Mouse (Mus musculus): ENCODE data around the gene Fam216a. TPM values are rescaled to one million over a fixed set of nuclear protein-coding genes. Genes with fewer than 3 reads are reported as not detected.

Fam216a gene
- polyA plus RNA-seq, 1 experiment from 2014 or later: 66.0 TPM

DNA sequence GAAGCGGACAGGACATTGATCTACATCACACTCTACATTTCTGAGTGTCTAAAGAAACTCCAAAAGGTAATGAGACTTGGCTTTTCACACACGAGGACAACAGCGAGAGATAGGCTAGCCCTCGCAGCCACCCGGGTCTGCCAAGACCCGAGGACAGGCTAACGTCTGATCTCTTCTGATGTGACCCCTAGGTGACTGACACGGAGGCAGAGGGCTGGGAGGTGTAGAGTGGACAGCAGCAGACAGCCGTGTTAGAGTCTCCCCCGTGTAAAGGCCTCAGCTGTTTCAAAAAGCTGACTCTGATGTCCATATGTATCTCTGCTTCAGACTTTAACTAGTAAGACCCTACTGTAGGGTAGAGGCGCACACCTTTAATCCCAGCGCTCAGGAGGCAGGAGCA, 31.2 kb upstream of the Fam216a start:
- Histone ChIP-seq H3K27me3 (ENCODE audit: insufficient read depth, low read length) (no peaks in the 10 kb centered on the region), H3K4me3 (ENCODE audit: low read length) (no peak overlapping the region), H3K9ac (replicated peaks; ENCODE audit: low read length) (no peak overlapping the region), H3K4me1 (ENCODE audit: insufficient read depth, low read length) (no peaks in the 10 kb centered on the region), H3K36me3 (ENCODE audit: insufficient read depth, low read length) (peaks cover 61% of the 10 kb centered on the region), H3K4me2 (replicated peaks; ENCODE audit: low read depth, low read length) (no peak overlapping the region), H3K9me3 (ENCODE audit: low read length) (0 out of 2 replicates have a peak, but pooled peaks cover 3% of the 10 kb centered on the region), H3K27ac (ENCODE audit: low read length) (no peak overlapping the region)
- ATAC-seq (ENCODE audit: low FRiP score, low TSS enrichment): no peak
- WGBS: 90% methylated on average over 12 of the region's 12 CpGs

DNA sequence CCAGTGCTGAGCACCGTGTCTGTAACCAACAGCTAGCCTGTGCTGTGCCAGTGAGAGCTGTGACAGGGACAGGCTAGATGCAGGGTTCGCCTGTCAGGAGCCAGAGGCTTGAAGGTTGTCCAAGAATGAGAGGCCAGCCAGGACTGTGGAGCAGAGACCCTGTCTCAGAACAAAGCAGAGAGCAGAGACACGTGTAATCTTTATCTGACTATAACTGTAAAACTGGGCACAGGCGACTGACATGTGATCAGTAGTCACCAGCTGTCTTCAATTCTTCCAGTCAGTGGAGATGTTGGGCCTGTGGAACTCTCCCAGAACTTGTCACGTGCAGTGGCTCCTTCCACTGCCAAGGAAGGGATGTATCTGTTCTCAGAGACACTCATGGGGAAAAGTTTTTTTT, 30.6 kb upstream of the Fam216a start:
- peak; percentile 21; the same call in 1 of the 2 replicates for ATAC-seq (ENCODE audit: low FRiP score, low TSS enrichment)
- Histone ChIP-seq H3K9ac (replicated peaks; ENCODE audit: low read length) (no peak overlapping the region), H3K36me3 (ENCODE audit: insufficient read depth, low read length) (peaks cover 61% of the 10 kb centered on the region), H3K4me3 (ENCODE audit: low read length) (no peak overlapping the region), H3K4me2 (replicated peaks; ENCODE audit: low read depth, low read length) (no peak overlapping the region), H3K4me1 (ENCODE audit: insufficient read depth, low read length) (no peaks in the 10 kb centered on the region), H3K27ac (ENCODE audit: low read length) (no peak overlapping the region), H3K9me3 (ENCODE audit: low read length) (0 out of 2 replicates have a peak, but pooled peaks cover 3% of the 10 kb centered on the region), H3K27me3 (ENCODE audit: insufficient read depth, low read length) (no peaks in the 10 kb centered on the region)
- 86% methylated on average over 5 of the region's 5 CpGs for WGBS

DNA sequence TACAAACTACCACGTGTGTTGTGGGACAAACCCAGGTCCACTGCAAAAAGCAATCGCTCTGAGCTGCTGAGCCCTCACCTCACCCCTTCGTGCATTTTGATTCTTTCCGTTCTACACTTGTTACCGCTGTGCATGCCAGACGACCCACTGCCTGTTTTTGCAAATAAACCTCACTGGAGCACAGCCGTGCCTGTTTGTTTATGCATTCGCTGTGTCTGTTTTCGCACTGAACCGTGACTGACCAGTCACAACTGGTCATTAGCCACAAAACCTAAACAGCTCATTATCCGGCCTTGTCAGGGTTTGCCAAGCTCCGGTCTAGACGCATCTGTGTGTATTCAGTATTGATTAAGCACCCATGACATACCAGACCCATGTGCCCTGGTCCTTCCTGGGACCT, 30.0 kb upstream of the Fam216a start:
- Histone ChIP-seq H3K36me3 (ENCODE audit: insufficient read depth, low read length) (peaks cover 57% of the 10 kb centered on the region), H3K9ac (replicated peaks; ENCODE audit: low read length) (no peak overlapping the region), H3K4me3 (ENCODE audit: low read length) (no peak overlapping the region), H3K4me1 (ENCODE audit: insufficient read depth, low read length) (no peaks in the 10 kb centered on the region), H3K9me3 (ENCODE audit: low read length) (0 out of 2 replicates have a peak, but pooled peaks cover 3% of the 10 kb centered on the region), H3K27me3 (ENCODE audit: insufficient read depth, low read length) (no peaks in the 10 kb centered on the region), H3K27ac (ENCODE audit: low read length) (no peak overlapping the region), H3K4me2 (replicated peaks; ENCODE audit: low read depth, low read length) (no peak overlapping the region)
- peak; percentile 32; the same call in 1 of the 2 replicates for ATAC-seq (ENCODE audit: low FRiP score, low TSS enrichment)
- 77% methylated on average over 13 of the region's 13 CpGs for WGBS

DNA sequence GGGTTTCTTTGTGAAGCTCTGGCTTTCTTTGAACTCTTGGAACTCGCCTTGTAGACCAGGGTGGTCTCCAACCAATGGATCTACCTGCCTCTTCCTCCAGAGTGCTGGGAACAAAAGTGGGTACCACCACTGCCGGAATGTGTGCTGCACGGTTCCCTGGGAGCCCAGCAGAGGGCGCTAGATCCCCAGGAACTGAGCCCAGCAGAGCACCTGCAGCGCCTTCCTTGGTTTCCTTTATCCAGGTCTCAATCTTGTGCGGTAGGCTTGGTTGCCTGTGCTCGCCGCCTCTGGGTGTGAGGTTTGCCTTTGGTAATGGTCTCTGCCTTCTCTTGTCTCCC, 29.1 kb upstream of the Fam216a start:
- peaks cover 57% of the 10 kb centered on the region for H3K36me3 ChIP-seq (ENCODE audit: insufficient read depth, low read length)
- H3K27me3 ChIP-seq (ENCODE audit: insufficient read depth, low read length): no peaks in the 10 kb centered on the region
- ATAC-seq (ENCODE audit: low FRiP score, low TSS enrichment): no peak
- H3K9me3 ChIP-seq (ENCODE audit: low read length): no peaks in the 10 kb centered on the region
- H3K4me3 ChIP-seq (ENCODE audit: low read length): no peak overlapping the region
- no peak overlapping the region for H3K9ac ChIP-seq (replicated peaks; ENCODE audit: low read length)
- H3K27ac ChIP-seq (ENCODE audit: low read length): no peak overlapping the region
- WGBS: 16% methylated on average over 8 of the region's 8 CpGs
- H3K4me2 ChIP-seq (replicated peaks; ENCODE audit: low read depth, low read length): no peak overlapping the region
- no peaks in the 10 kb centered on the region for H3K4me1 ChIP-seq (ENCODE audit: insufficient read depth, low read length)

DNA sequence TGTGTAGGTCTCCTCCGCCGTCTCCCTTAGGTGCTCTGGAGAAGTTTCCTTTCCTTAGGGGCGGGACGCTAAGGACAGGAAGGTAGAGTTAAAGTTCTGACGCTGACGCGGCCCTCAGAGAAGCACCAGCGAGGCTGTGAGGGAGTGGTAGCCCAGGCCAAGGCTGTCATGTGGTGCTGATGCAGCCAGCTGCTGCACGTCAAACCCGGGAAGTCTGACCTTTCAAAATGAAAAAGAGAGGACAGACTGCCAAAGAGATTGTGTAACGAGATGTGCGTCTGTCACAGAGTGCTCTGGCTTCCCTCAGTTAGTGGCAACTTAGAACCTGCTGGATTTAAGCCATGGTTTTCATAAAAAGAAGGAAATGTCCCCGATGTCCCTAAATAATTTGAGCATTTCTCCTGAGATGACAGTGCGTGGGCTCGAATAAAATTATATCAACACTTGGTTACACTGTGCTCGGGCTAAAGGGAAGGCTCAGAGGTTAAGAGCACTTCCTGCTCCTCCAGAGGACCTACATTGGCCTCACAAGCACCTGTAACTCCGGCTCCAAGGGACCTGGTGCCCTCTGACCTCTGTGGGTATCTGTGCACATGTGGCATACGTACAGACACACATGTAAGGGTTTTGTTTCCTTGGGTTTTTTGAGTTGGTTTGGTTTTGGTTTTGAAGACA, 28.6 kb upstream of the Fam216a start:
- H3K36me3 ChIP-seq (ENCODE audit: insufficient read depth, low read length): peaks cover 52% of the 10 kb centered on the region
- H3K4me2 ChIP-seq (replicated peaks; ENCODE audit: low read depth, low read length): no peak overlapping the region
- H3K27ac ChIP-seq (ENCODE audit: low read length): no peak overlapping the region
- no peak overlapping the region for H3K4me3 ChIP-seq (ENCODE audit: low read length)
- H3K27me3 ChIP-seq (ENCODE audit: insufficient read depth, low read length): no peaks in the 10 kb centered on the region
- H3K4me1 ChIP-seq (ENCODE audit: insufficient read depth, low read length): no peaks in the 10 kb centered on the region
- no peaks in the 10 kb centered on the region for H3K9me3 ChIP-seq (ENCODE audit: low read length)
- WGBS: 59% methylated on average over 18 of the region's 18 CpGs
- no peak for ATAC-seq (ENCODE audit: low FRiP score, low TSS enrichment)
- no peak overlapping the region for H3K9ac ChIP-seq (replicated peaks; ENCODE audit: low read length)

DNA sequence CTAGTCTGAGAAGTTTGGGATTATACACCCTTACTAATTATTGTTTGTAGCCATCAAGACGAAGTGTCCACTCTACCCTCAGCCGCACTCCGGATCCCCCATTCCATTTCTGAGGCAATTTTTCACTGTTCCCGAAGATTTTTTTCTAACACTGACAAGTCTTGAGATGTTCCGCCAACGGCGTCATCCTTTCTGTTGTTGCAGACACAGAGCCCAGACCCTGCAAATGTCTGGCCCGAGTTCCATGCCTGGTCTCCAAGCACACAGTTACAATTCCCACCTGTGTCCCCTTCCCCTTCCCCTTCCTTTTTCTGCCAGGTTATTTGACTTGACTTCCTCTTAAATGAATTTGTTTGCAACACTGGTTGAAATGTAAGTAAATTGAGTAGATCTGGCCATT, 27.7 kb upstream of the Fam216a start:
- no peak overlapping the region for H3K9ac ChIP-seq (replicated peaks; ENCODE audit: low read length)
- H3K9me3 ChIP-seq (ENCODE audit: low read length): no peaks in the 10 kb centered on the region
- H3K27me3 ChIP-seq (ENCODE audit: insufficient read depth, low read length): no peaks in the 10 kb centered on the region
- no peak overlapping the region for H3K4me3 ChIP-seq (ENCODE audit: low read length)
- H3K36me3 ChIP-seq (ENCODE audit: insufficient read depth, low read length): peaks cover 43% of the 10 kb centered on the region
- H3K4me1 ChIP-seq (ENCODE audit: insufficient read depth, low read length): no peaks in the 10 kb centered on the region
- no peak overlapping the region for H3K4me2 ChIP-seq (replicated peaks; ENCODE audit: low read depth, low read length)
- 88% methylated on average over 8 of the region's 8 CpGs for WGBS
- ATAC-seq (ENCODE audit: low FRiP score, low TSS enrichment): no peak
- no peak overlapping the region for H3K27ac ChIP-seq (ENCODE audit: low read length)

DNA sequence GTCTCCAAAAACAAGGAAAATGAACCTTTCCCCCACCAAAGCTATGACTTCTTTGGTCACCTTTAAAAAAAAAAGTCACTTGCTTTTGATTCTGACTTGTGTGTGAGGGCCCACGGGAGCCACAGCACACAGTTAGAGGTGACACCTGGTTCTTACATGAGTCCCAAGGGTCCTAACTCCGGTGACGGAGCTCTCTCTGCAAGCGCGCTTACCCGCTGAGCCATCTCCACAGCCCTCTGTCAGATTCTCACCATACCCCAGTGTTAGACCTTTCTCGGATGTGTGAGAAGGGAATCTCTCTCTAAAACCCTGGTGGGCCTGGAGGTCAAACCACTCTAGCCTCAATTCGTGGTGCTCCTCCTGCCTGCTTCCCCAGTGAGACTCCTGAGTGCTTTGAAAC, 25.3 kb upstream of the Fam216a start:
- no peak overlapping the region for H3K4me3 ChIP-seq (ENCODE audit: low read length)
- no peak for ATAC-seq (ENCODE audit: low FRiP score, low TSS enrichment)
- no peaks in the 10 kb centered on the region for H3K9me3 ChIP-seq (ENCODE audit: low read length)
- H3K4me2 ChIP-seq (replicated peaks; ENCODE audit: low read depth, low read length): no peak overlapping the region
- H3K4me1 ChIP-seq (ENCODE audit: insufficient read depth, low read length): peaks cover 5% of the 10 kb centered on the region
- H3K27me3 ChIP-seq (ENCODE audit: insufficient read depth, low read length): no peaks in the 10 kb centered on the region
- 88% methylated on average over 8 of the region's 8 CpGs for WGBS
- H3K9ac ChIP-seq (replicated peaks; ENCODE audit: low read length): no peak overlapping the region
- H3K27ac ChIP-seq (ENCODE audit: low read length): peak overlapping the region; percentile 16; the same call in 1 of the 2 replicates
- peaks cover 20% of the 10 kb centered on the region for H3K36me3 ChIP-seq (ENCODE audit: insufficient read depth, low read length)

DNA sequence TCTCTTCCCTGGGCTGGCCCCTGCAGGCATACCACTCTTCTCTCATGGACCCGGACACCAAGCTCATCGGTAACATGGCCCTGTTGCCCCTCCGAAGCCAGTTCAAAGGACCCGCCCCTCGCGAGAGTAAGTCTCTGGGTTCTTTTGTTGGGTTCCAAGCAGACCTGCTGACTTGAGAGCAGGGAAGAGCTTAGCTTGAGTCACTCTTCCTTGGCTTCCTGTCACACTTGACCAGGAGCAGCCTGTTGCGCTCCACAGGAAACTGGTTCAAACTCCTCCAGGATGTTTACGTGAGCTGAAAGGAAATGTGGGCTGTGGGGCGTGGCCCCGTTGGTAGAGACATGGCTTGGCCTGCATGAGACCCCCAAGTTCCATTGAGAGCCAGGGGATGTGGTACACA, 24.6 kb upstream of the Fam216a start:
- Histone ChIP-seq H3K4me2 (replicated peaks; ENCODE audit: low read depth, low read length) (no peak overlapping the region), H3K27ac (ENCODE audit: low read length) (peak overlapping the region; percentile 84)

DNA sequence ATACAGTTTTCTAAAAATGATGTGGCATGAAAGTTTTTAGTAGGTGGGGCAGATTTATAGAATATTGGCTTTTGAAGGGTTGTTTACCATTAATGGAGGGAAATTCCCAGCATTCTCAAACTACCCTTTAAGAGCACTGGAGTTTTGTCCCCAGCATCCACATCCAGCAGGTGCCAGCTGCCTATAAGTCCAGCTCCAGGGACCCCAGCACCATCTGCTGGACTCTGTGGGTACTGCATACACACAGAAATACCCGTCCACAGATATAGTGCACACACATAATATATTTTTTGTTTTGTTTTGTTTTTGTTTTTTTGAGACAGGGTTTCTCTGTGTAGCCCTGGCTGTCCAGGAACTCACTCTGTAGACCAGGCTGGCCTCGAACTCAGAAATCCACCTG, 21.7 kb upstream of the Fam216a start:
- peaks cover 7% of the 10 kb centered on the region for H3K4me1 ChIP-seq (ENCODE audit: insufficient read depth, low read length)
- H3K9ac ChIP-seq (replicated peaks; ENCODE audit: low read length): no peak overlapping the region
- H3K4me2 ChIP-seq (replicated peaks; ENCODE audit: low read depth, low read length): no peak overlapping the region
- no peaks in the 10 kb centered on the region for H3K9me3 ChIP-seq (ENCODE audit: low read length)
- peaks cover 10% of the 10 kb centered on the region for H3K36me3 ChIP-seq (ENCODE audit: insufficient read depth, low read length)
- no peaks in the 10 kb centered on the region for H3K27me3 ChIP-seq (ENCODE audit: insufficient read depth, low read length)
- WGBS: 55% methylated on average over 2 of the region's 2 CpGs
- no peak overlapping the region for H3K4me3 ChIP-seq (ENCODE audit: low read length)
- no peak for ATAC-seq (ENCODE audit: low FRiP score, low TSS enrichment)
- H3K27ac ChIP-seq (ENCODE audit: low read length): no peak overlapping the region

More for the DNA sequence above, 24.6 kb upstream of the Fam216a start:
- Histone ChIP-seq H3K9me3 (ENCODE audit: low read length) (no peaks in the 10 kb centered on the region), H3K9ac (replicated peaks; ENCODE audit: low read length) (no peak overlapping the region; the same call in 1 of the 2 replicates), H3K27me3 (ENCODE audit: insufficient read depth, low read length) (no peaks in the 10 kb centered on the region), H3K4me1 (ENCODE audit: insufficient read depth, low read length) (peaks cover 7% of the 10 kb centered on the region), H3K36me3 (ENCODE audit: insufficient read depth, low read length) (peaks cover 18% of the 10 kb centered on the region), H3K4me3 (ENCODE audit: low read length) (0 out of 2 replicates have a peak overlapping the region, but pooled peaks have one; percentile 11)
- 74% methylated on average over 10 of the region's 10 CpGs for WGBS
- peak; percentile 50; the same call in 1 of the 2 replicates for ATAC-seq (ENCODE audit: low FRiP score, low TSS enrichment)

DNA sequence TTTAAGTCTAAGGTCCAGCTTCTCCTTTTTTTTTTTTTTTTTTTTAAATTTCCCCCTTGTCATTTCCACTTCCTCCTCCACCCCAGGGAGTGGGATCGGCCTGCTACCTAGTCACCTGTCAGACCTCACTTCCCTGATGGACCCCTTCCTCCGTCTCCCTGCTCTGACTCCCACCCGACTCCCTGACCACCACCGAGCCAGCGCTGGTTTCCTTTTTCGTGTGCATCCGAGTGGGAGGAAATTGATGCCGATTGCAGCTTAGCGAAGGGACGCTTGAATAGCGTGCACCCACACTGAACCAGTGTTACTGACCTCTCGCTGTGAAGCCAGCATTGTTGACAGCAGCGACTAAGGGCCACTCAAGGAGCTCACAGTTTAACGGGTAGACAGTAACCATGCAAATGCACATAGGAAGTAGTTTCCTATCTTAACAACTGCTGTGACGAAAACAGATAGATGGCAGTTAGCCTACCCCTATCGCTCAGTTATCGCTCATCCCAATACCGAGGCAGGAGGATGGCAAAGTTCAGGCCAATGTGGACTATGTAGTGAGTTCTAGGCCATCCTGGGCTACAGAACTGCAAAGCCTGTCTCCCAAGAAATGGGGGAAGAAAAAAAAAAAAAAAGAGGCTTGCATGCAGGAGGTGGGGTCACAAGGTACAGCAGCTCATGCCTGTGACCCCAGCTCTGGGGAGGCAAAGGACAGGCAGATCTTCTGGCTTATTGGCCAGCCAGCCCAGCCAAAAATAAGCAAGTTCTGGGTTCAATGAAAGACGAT, 20.3 kb upstream of the Fam216a start:
- Histone ChIP-seq H3K4me3 (ENCODE audit: low read length) (peak overlapping the region; percentile 95), H3K9ac (replicated peaks; ENCODE audit: low read length) (peak overlapping the region; percentile 90), H3K27ac (ENCODE audit: low read length) (peak overlapping the region; percentile 61), H3K9me3 (ENCODE audit: low read length) (no peaks in the 10 kb centered on the region), H3K4me2 (replicated peaks; ENCODE audit: low read depth, low read length) (peak overlapping the region; percentile 91), H3K36me3 (ENCODE audit: insufficient read depth, low read length) (peaks cover 10% of the 10 kb centered on the region), H3K4me1 (ENCODE audit: insufficient read depth, low read length) (peaks cover 7% of the 10 kb centered on the region), H3K27me3 (ENCODE audit: insufficient read depth, low read length) (no peaks in the 10 kb centered on the region)
- WGBS: 14% methylated on average over 19 of the region's 19 CpGs
- ATAC-seq (ENCODE audit: low FRiP score, low TSS enrichment): peak; percentile 39; the same call in 1 of the 2 replicates

All from kidney, embryonic 16.5 days (tissue).